Mouse (Mus musculus) kidney, adult 9 months (tissue): ENCODE measurements at regions not wholly inside any gene's neighbourhood (a gene's known extent, or its start where the extent isn't known, plus 50 kb on each side); places are given as distances from the start of the nearest gene placed in this dataset.

Experiments
- DNase-seq: peaks from one replicate; pipeline ENCODE4 v3.0.0; 2022

DNA sequence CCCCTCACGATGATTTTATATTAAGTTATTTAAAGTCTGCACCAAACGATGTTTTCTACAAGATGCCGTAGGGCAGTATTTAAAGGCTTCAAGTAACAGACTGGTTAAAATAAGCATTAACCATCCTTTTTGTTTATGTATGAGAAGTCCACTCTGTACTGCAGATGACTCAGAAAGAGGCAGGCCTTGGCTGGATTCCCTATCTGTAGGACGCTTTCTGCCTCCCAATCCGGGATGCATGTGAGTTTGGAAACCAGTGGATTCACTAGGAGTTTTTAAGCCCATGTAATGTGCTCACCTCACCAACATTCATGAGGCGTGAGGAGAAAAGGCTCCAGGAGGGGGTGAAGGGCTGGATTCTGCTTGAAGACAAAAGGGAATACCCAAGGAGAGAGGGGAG, 63.1 kb downstream of the Cmpk2 start:
- no peak for DNase-seq
